In genomic region chr4:84211311-84211875, GRCm38 (mm10) we compare ENCODE assay signal across 19 mouse cellular contexts.
A peak's percentile ranks its signal among the peaks of the same experiment; 100 is the strongest.
DNase-seq lines count a peak whose midpoint lies in the region; ATAC-seq and TF ChIP-seq lines count a peak whose summit lies in the region.
"Had no signal": no experiment of that assay in that cellular context is flagged by ENCODE, and none has a peak within 500 bp of the region (broad histone marks: within the 10 kb centered on the region; RNA-seq: fewer than 3 reads in every experiment).

No protein-coding gene starts in this region.

- no peak overlapping the region for H3K4me2 ChIP-seq in forebrain, embryonic 15.5 days (replicated peaks)
- no peak overlapping the region for H3K4me2 ChIP-seq in forebrain, postnatal 0 days (ENCODE audit: low read depth)
- 0 out of 2 replicates have a peak overlapping the region, but pooled peaks have one; percentile 8 for H3K4me2 ChIP-seq in embryonic facial prominence, embryonic 14.5 days (ENCODE audit: low read depth, low read length)
- peak overlapping the region; percentile 19; the same call in 1 of the 2 replicates for H3K4me2 ChIP-seq in limb, embryonic 15.5 days
- H3K4me2 ChIP-seq: neural tube, embryonic 12.5 days had no signal

- H3K27ac ChIP-seq in forebrain, embryonic 15.5 days (replicated peaks): no peak overlapping the region
- H3K27ac ChIP-seq in forebrain, postnatal 0 days (ENCODE audit: low read depth, low read length): no peak overlapping the region
- no peak overlapping the region for H3K27ac ChIP-seq in embryonic facial prominence, embryonic 14.5 days (replicated peaks; ENCODE audit: low read depth, low read length)
- H3K27ac ChIP-seq in limb, embryonic 15.5 days: no peak overlapping the region
- H3K27ac ChIP-seq: neural tube, embryonic 12.5 days had no signal

- no peak for TF ChIP-seq CTCF in forebrain, postnatal 0 days (IDR thresholded peaks at IDR 0.05; ENCODE audit: low read depth)
- TF ChIP-seq CTCF in brain, embryonic 14.5 days (IDR thresholded peaks at IDR 0.05; ENCODE audit: borderline replicate concordance, extremely low read depth, insufficient read depth, insufficient read length): no peak

- H3K36me3 ChIP-seq in forebrain, embryonic 15.5 days: no peaks in the 10 kb centered on the region
- H3K36me3 ChIP-seq in forebrain, postnatal 0 days (ENCODE audit: insufficient read depth): no peaks in the 10 kb centered on the region
- no peaks in the 10 kb centered on the region for H3K36me3 ChIP-seq in embryonic facial prominence, embryonic 14.5 days (ENCODE audit: control insufficient read depth, insufficient read depth, low read length)
- H3K36me3 ChIP-seq in limb, embryonic 15.5 days: no peaks in the 10 kb centered on the region
- H3K36me3 ChIP-seq: neural tube, embryonic 12.5 days had no signal

- no peaks in the 10 kb centered on the region for H3K9me3 ChIP-seq in forebrain, embryonic 15.5 days
- no peaks in the 10 kb centered on the region for H3K9me3 ChIP-seq in forebrain, postnatal 0 days (ENCODE audit: low read length)
- H3K9me3 ChIP-seq in embryonic facial prominence, embryonic 14.5 days (ENCODE audit: control insufficient read depth, low read length): no peaks in the 10 kb centered on the region
- H3K9me3 ChIP-seq in limb, embryonic 15.5 days: no peaks in the 10 kb centered on the region
- H3K9me3 ChIP-seq: neural tube, embryonic 12.5 days had no signal

- WGBS in forebrain, embryonic 15.5 days: 20% methylated on average over 11 of the region's 11 CpGs
- 31% methylated on average over 11 of the region's 11 CpGs for WGBS in forebrain, postnatal 0 days
- WGBS in embryonic facial prominence, embryonic 14.5 days: 33% methylated on average over 11 of the region's 11 CpGs
- WGBS in limb, embryonic 15.5 days: 22% methylated on average over 11 of the region's 11 CpGs

- DNase-seq in forebrain, postnatal 0 days: no peak
- peak; percentile 69 for DNase-seq in brain, embryonic 14.5 days (ENCODE audit: low read depth)
- no peak for DNase-seq in embryonic facial prominence, embryonic 14.5 days (ENCODE audit: low spot score)
- no peak for DNase-seq in kidney, postnatal 10 days
- DNase-seq in testis, postnatal 14 days (ENCODE audit: low spot score): no peak
- DNase-seq: adrenal gland, postnatal 36 days; cerebellum, adult 2 months; gastrocnemius, postnatal 36 days; kidney, adult 9 months; kidney, postnatal 4 days; liver; right cerebral cortex, postnatal 14 days; spleen, adult 18-20 months; thymus, postnatal 36 days had no signal

- no peaks in the 10 kb centered on the region for H3K4me1 ChIP-seq in forebrain, embryonic 15.5 days
- H3K4me1 ChIP-seq in forebrain, postnatal 0 days (ENCODE audit: insufficient read depth): no peaks in the 10 kb centered on the region
- H3K4me1 ChIP-seq in embryonic facial prominence, embryonic 14.5 days (ENCODE audit: control insufficient read depth, insufficient read depth, low read length): peaks cover 14% of the 10 kb centered on the region
- H3K4me1 ChIP-seq in limb, embryonic 15.5 days: peaks cover 19% of the 10 kb centered on the region
- H3K4me1 ChIP-seq: neural tube, embryonic 12.5 days had no signal

- no peaks in the 10 kb centered on the region for H3K27me3 ChIP-seq in forebrain, embryonic 15.5 days
- H3K27me3 ChIP-seq in forebrain, postnatal 0 days (ENCODE audit: insufficient read depth, low read length): no peaks in the 10 kb centered on the region
- no peaks in the 10 kb centered on the region for H3K27me3 ChIP-seq in embryonic facial prominence, embryonic 14.5 days (replicated peaks; ENCODE audit: control insufficient read depth, insufficient read depth, low read length)
- no peaks in the 10 kb centered on the region for H3K27me3 ChIP-seq in limb, embryonic 15.5 days
- H3K27me3 ChIP-seq: CH12.LX; neural tube, embryonic 12.5 days had no signal

- no peak for TF ChIP-seq POLR2A in brain, embryonic 14.5 days (IDR thresholded peaks at IDR 0.05; ENCODE audit: borderline replicate concordance, extremely low read depth, insufficient read depth, insufficient read length, poor library complexity, severe bottlenecking)

- H3K9ac ChIP-seq in forebrain, embryonic 15.5 days (replicated peaks): no peak overlapping the region
- H3K9ac ChIP-seq in forebrain, postnatal 0 days: no peak overlapping the region
- no peak overlapping the region for H3K9ac ChIP-seq in embryonic facial prominence, embryonic 14.5 days (ENCODE audit: low read depth, low read length)
- H3K9ac ChIP-seq in limb, embryonic 15.5 days: no peak overlapping the region
- H3K9ac ChIP-seq: neural tube, embryonic 12.5 days had no signal

- 0 out of 2 replicates have a peak, but pooled peaks have one; percentile 19 for ATAC-seq in forebrain, embryonic 15.5 days (replicated peaks)
- ATAC-seq in forebrain, postnatal 0 days: no peak
- ATAC-seq in embryonic facial prominence, embryonic 14.5 days (ENCODE audit: low read depth): no peak
- ATAC-seq in limb, embryonic 15.5 days (ENCODE audit: insufficient number of reproducible peaks, low FRiP score, low TSS enrichment, low read depth): no peak
- ATAC-seq: lung, postnatal 0 days had no signal

- no peak overlapping the region for H3K4me3 ChIP-seq in forebrain, embryonic 15.5 days
- no peak overlapping the region for H3K4me3 ChIP-seq in forebrain, postnatal 0 days (ENCODE audit: low read depth, low read length)
- no peak overlapping the region for H3K4me3 ChIP-seq in embryonic facial prominence, embryonic 14.5 days (ENCODE audit: low read depth, low read length)
- H3K4me3 ChIP-seq in limb, embryonic 15.5 days: no peak overlapping the region
- H3K4me3 ChIP-seq: neural tube, embryonic 12.5 days had no signal

Comparison
In these comparisons a context has a peak if more than half of its experiments do, and no peak if none do; other contexts are left out.
1. H3K4me2 ChIP-seq: peak in embryonic facial prominence, embryonic 14.5 days (single experiment) and limb, embryonic 15.5 days (single experiment); none in forebrain, embryonic 15.5 days (single experiment) and forebrain, postnatal 0 days (single experiment).